In genomic region chr10:50802380-50802779, GRCm38 (mm10) we compare ENCODE assay signal across 13 mouse cellular contexts.
"Had no signal": no experiment of that assay in that cellular context is flagged by ENCODE, and none has a peak within 500 bp of the region (broad histone marks: within the 10 kb centered on the region; RNA-seq: fewer than 3 reads in every experiment).

No protein-coding gene starts in this region.

- H3K4me2 ChIP-seq: liver, embryonic 11.5 days; liver, embryonic 15.5 days; midbrain, embryonic 15.5 days; neural tube, embryonic 13.5 days had no signal

- H3K9me3 ChIP-seq: limb, embryonic 10.5 days; liver, embryonic 15.5 days; midbrain, embryonic 10.5 days; midbrain, embryonic 15.5 days; neural tube, embryonic 13.5 days had no signal

- H3K4me1 ChIP-seq: limb, embryonic 10.5 days; liver, embryonic 15.5 days; midbrain, embryonic 15.5 days; neural tube, embryonic 13.5 days had no signal

- H3K27ac ChIP-seq: left cerebral cortex, adult 2 months; limb, embryonic 10.5 days; liver, embryonic 15.5 days; midbrain, embryonic 10.5 days; midbrain, embryonic 15.5 days; neural tube, embryonic 13.5 days; stomach, postnatal 0 days had no signal

- H3K36me3 ChIP-seq: limb, embryonic 10.5 days; liver, embryonic 15.5 days; midbrain, embryonic 10.5 days; midbrain, embryonic 15.5 days; neural tube, embryonic 13.5 days had no signal

- H3K4me3 ChIP-seq: left cerebral cortex, adult 2 months; limb, embryonic 10.5 days; liver, embryonic 15.5 days; midbrain, embryonic 10.5 days; midbrain, embryonic 15.5 days; neural tube, embryonic 13.5 days had no signal

- H3K27me3 ChIP-seq: liver, embryonic 15.5 days; midbrain, embryonic 15.5 days; neural tube, embryonic 13.5 days had no signal

- H3K9ac ChIP-seq: liver, embryonic 15.5 days; midbrain, embryonic 15.5 days; neural tube, embryonic 13.5 days had no signal

- ATAC-seq: midbrain, embryonic 15.5 days had no signal

- DNase-seq: kidney, adult 18-20 months; kidney, postnatal 25 days; lung, adult 2 months; lung, postnatal 36 days; thymus, postnatal 4 days had no signal
